Mouse (Mus musculus) urinary bladder, postnatal 36 days (tissue): Measurements from ENCODE around the gene Lars2.

Source experiments
- DNase-seq, 2 experiments: peaks; one replicate each; pipeline ENCODE4 v3.0.0; 2022; ENCODE audit warnings: low spot score in 2 of 2, mixed read lengths in 1 of 2

Lars2 gene

DNA sequence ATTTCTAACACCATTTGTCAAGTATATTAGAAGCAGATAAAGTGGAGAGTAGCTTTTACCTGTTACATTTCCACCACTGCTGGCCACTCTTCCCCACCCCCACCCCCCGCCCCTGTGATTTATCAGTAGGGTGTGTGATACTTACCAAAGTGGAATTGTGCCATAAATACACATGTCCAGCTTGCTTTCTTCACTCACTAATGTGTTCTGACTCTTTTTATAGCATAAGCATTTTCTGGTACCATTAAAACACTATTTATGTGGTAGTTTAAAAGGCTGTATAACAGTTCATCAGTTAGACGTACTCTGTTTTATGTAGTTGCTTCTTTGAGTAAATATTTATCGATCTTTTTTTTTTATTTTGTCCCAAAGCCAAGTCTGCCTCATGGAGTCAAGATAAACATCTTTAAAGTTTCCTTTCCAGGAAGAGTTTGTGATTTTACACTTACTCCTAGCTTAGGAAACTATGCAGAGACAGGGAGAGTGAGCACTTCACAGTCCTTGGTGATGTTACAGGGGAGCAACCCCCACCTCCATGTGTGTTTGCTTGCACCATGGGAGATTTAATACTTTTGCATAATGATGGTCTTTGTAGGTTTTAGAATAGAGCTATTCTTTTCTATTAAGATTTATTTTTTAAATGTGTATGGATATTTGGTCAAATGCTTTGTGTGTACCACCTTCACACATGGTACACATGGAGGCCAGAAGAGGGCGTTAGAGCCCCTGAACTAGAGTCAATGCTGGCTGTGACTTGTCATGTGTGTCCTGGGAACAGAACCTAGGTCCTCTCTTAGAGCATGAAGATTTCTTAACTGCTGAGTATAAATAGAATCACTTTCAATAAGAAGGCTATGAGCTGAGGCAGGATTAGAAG is 139.8 kb downstream of the Lars2 start:
- DNase-seq = no peak

GRCm38 (mm10) chr9:123507380-123507779 is 140.7 kb downstream of the Lars2 start:
- no peak for DNase-seq

GRCm38 (mm10) chr9:123508986-123509385 is 142.3 kb downstream of the Lars2 start:
- DNase-seq = no peak

DNA sequence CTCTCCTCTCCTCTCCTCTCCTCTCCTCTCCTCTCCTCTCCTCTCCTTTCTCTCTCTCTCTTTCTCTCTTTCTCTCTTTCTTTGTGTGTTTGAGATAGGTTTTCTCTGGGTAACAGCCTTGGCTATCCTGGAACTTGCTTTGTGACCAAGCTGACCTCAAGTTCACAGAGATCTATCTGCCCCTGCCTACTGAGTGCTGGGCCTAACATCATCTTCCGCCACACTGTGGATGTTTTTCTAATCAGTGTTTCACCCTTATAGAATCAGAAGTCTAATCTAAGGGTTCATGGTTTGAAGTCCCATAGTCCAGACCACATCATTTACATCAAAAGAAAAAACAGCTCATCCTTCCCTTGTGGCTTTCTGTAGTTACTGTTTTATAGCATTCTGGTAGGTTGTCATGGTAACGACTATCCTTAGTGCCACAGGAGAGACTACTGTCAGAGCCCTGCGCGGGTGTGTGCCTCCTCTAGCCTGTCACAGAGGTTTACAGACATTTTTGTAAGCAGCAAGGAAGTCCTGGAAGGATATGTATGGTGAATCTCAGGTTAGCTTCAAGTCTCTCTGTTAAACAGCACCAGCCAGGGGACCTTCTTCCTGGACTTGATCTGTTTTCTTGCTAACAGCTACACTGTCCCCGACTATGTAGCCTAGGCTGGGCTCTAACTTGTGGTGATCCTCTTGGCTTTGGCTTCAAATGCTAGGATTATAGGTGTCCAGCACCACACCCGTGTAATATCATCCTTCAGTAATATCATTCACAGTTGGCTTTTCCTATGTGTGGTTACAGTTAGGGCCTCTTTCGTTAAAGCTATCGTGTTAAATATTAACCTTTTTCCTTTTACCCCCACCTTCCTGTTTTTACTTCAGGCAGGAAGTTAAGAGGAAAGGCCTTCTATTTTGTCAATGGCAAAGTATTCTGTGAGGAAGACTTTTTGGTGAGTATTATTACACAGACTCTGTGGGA is 143.2 kb downstream of the Lars2 start:
- DNase-seq = no peak

- DNase-seq = no peak
These were observed 144.2 kb downstream of the Lars2 start for GRCm38 (mm10) chr9:123510926-123511325.
